Mouse (Mus musculus) brain, adult 2 months (tissue): ENCODE results near the gene 5830411N06Rik.

Experiments used
- DNase-seq: peaks from one replicate; pipeline ENCODE4 v3.0.0; 2011; ENCODE audit warnings: low read depth, low spot score

Gene 5830411N06Rik

DNA sequence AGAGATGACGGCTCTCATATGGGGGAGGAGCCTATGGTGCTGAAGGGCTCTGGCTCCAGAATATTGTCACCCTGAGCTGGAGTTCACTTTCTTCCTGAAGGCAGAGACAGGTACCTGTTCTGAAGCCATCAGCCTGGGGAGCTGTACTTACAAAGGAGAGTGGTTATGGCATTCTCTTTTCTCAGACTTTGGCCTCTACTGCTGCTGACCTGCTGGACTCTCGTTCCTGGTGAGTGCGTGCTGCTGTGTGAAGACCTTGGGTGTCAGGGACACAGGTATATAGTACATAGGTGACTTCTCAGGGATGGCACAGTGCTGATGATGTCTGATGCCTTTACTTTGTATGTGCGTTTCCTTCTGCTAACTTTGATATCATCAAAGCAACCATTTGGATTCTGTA lies at the start of gene 5830411N06Rik:
Gene 5830411N06Rik (plus strand): TSS at position 69 of the 400 bp plus-strand sequence.
- no peak for DNase-seq

DNA sequence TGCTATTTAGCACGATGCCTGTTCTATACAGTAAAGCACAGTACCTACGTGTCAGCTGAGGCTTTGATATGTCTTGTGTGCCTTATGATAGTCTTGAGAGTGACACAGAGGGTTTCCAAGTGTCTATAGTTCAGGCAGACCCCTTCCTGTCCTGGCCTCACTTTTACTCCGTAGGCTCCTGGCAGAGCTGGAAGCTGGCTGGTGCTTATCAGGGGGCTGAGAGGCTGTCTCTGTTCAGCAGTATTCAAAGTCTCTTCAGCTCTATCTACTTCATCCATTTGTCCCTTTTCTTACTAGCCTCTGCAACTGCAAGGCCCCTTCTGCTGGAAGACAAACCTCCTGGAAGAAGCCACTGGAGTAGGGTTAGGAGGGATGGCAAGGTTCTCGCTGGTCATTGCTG lies 46.0 kb upstream of the 5830411N06Rik start:
- no peak for DNase-seq

DNA sequence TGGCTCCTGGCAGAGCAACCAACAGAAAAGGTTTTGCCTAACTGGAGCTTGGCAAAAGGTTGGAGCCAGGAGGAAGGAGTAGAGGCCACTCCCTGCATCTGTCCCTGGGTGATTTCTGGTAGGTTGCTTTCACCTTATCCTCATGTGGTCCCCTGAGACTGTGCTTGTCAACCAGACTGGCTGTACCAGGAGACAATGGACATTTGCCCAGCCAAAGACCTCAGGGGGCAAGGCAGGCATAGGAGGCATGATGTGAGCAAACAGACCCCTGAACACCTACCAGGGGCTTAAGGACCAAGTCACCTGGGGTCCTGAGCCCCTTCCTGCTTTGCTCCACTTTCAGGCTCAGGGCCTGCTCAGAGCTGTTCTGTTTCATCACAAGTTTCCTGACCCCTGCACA lies 41.2 kb upstream of the 5830411N06Rik start, which contains the start of gene Olfr524:
Gene Olfr524 (minus strand): TSS at position 101 of the 400 bp plus-strand sequence.
- DNase-seq, result no peak

DNA sequence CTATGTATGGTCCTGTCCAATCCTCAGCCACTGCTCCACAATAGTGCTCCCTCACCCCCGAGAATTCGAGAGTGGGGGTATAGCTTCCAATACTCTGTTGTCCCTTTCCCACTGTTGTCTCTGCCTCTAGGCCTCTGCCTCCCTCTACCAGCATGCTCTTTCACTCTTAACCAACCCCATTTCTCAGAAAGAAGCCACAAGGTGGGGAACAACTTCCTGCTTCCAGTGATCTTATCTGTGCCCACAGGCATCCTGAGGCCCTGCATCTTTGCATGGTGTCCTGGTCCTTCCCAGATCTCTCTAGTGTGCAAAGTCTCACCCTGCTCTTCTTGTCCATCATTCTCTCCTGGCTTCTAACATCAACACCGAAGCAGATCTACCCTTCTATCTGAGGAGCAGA lies 40.2 kb upstream of the 5830411N06Rik start:
- DNase-seq, result no peak

GRCm38 (mm10) chr7:140208153-140208552 lies 38.9 kb upstream of the 5830411N06Rik start:
- no peak for DNase-seq

- DNase-seq, result no peak
These were observed 38.4 kb upstream of the 5830411N06Rik start for GRCm38 (mm10) chr7:140208677-140209076.

DNA sequence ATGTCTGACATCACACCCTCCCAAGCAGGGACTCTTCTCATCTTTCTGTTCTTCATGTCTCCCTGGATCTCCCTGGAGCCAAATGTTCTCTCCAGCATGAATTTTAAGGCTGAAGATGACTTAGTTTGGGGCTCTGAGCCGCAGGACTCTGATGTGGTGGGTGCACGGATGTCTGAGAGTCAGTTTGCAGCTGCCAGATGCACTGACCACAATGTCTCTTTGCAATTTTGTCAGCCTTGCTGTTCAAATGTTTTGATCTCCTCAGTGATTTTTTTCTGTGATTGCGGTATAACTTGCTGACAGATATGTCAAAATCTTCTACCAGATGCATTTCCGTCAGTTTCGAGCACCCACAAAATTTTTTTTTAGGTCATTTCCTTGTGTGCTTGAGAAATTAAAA lies 33.2 kb upstream of the 5830411N06Rik start:
- no peak for DNase-seq

DNA sequence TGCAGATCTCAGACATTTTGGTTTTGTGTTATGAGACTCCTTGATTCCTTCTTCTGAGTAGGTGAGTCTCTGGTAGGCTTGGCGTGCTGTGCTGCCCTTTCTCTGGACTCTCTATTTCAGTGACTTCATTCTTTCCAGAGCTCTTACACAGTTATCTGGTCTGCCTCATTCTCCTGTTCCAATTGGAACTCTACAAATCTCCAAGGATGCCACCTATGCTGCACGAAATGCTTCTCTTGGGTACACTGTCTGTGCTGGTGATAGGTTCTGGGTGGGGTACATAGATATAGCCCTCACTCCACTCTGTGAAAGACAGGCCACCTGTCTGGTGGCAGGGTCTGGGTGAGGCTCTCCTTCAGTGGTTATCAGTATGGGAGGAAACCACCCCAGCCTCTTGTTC lies 29.1 kb upstream of the 5830411N06Rik start, which contains the start of gene Cd163l1:
Gene Cd163l1 (plus strand): TSS at position 301 of the 400 bp plus-strand sequence.
- no peak for DNase-seq

DNA sequence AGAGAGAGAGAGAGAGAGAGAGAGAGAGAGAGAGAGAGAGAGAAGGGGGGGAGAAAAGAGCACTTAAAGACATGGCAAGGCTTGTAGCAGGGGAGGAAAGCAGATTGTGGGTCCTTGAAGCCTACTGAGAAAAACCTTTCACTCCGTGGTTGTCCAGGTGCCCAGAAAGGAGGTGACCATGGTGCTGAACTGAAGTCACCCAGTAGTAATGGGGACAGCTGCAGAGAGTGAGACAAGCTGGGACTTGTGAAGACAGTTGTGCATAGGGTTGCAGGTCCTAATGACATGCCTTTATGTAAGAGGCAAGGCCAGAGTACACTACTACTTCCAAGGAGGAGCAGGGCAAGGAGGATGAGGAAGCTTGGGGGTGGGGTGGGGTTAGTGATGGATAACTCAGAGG lies 27.8 kb upstream of the 5830411N06Rik start:
- DNase-seq, result no peak

- DNase-seq, result no peak
These were observed 26.7 kb upstream of the 5830411N06Rik start for GRCm38 (mm10) chr7:140220375-140220774.

GRCm38 (mm10) chr7:140224209-140224608 lies 22.9 kb upstream of the 5830411N06Rik start:
- DNase-seq, result no peak

- DNase-seq, result no peak
These were observed 18.6 kb upstream of the 5830411N06Rik start for GRCm38 (mm10) chr7:140228476-140228875.

DNA sequence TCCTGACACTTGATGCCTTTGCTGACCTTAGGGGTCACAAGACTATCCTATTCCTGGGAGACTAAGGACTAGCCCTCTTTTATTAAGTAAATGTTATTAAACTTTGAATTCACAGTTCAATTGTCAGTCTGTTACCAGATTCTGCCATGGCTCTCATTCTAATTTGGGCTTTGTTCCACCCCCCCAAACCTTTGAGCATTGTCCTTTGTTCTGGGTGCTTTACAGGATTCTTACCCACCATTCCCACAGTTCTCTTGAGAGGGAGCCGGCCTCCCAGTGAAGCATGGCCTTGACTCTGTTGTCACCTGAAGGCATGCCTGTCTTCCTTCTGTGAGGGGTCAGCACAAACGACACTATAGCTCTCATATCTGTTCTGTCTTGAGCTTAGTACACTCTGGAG lies 16.1 kb upstream of the 5830411N06Rik start:
- DNase-seq, result no peak

DNA sequence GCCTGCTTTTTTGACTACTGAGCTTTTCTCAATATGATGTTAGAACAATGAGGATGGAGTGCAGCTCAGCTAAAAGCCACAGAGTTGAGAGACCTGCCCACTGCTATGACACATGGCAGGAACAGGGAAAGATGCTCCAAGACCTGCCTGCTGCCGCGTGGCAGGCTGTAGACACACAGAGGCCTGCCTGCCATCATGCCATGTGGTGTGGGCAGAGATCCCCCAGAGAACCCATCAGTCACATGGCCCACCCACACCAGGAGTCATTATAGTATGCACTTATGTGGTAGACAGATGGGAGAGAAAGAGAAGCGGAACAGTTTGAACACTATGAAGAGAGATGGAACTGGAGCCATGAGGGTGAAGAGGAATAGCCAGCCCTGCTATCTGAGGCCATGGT lies 13.4 kb upstream of the 5830411N06Rik start:
- DNase-seq, result peak; percentile 51

- no peak for DNase-seq
These were observed 6.8 kb downstream of the 5830411N06Rik start for GRCm38 (mm10) chr7:140253780-140254299.

DNA sequence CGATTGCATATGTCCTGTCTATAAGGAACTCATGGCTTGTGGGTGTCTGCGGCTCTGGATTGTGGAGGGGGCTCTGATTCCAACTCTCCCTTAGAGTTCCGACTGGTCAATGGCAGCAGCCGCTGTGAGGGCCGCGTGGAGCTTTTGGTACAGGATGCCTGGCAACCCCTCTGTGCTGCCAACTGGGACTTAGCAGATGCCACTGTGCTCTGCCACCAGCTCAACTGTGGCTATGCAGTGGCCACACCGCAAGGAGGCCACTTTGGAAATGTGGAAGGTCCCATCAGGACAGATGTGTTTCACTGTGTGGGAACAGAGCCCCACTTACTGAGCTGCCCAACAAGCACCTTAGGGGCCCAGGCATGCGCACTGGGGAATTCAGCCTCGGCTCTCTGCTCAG lies 48.7 kb downstream of the 5830411N06Rik start:
- DNase-seq, result no peak

DNA sequence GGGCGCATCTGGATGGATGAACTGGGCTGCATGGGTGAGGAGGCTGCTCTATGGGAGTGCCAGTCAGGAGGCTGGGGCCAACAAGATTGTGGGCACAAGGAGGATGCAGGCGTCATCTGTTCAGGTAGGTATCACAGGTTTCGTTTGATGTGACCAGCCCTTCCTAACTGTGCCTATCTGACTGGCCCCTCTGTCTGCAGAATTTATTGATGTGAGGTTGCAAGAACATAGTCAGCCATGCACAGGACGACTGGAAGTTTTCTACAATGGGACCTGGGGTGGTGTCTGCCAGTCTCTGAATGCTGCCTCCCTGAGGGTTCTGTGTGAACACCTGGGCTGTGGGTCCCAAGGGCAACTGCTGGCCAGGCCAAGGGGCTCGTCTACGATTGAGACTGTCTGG lies 49.8 kb downstream of the 5830411N06Rik start:
- DNase-seq, result no peak

GRCm38 (mm10) chr7:140299416-140299815 lies 52.3 kb downstream of the 5830411N06Rik start:
- DNase-seq, result no peak

- no peak for DNase-seq
These were observed 72.8 kb downstream of the 5830411N06Rik start for GRCm38 (mm10) chr7:140319861-140320385.

DNA sequence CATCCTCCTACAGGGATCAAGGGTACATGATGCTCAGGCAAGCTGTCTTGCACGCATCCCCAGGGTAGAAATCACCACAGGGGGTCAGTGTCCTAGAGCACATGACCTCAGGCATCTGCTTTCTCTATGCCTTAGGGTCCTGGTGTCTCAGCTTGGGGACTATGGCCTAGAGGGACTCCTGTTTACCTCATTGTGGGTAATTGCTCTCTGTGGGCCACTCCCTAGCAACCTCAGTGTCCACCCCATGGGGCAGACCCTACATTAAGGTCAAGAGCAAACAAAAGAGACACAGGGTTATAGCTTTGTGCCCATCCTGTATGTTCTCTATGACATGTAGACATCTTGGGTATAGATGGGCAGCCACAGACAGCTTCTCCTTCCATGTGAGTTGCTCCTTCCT lies 73.5 kb downstream of the 5830411N06Rik start, which contains the start of gene Olfr525:
Gene Olfr525 (plus strand): TSS at position 301 of the 400 bp plus-strand sequence.
- no peak for DNase-seq

DNA sequence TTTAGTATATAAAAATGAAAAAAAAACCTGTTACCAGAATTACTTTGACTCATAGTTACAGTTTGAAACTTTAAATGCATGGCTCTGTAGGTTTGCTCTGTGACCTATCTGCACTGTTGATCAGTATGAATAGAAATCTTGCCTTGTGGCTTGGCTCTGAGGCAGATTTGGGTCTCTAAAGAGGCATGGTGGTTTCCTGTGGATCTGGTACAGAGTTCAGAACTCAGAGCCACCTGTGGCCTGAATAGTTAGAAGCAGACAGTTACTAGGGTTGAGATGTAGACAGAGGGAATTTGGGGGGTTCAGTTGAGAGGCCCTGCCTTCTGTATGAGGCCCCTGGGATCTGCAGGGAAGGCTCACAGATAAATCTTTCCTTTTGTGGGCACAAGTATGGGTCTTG lies 74.1 kb downstream of the 5830411N06Rik start:
- no peak for DNase-seq

DNA sequence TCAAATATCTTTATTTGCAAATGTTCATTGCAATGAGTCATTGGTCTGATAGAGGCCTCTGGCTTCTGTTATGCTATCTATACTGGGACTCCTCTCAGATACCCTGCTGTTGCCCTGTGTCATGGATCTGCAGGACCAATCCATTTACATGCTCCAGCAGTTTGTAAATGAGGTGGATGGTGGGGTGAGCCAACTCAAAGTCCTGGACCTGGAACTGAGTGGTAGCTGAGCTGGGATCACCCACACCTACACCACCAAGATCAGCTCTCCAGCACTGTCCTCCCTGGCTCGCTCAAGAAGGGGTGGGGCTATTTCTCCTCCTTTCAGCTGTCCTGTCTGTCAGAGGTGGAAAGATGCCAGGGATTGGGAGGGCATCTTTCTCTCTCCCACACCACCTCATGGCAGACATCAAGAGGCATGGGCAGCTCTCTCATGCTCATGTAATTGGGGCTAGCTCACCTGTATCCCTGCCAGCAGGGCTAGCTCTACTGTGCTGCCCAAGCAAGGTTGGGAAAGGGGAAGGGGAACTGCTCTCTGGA lies 82.8 kb downstream of the 5830411N06Rik start:
- DNase-seq, result no peak

- no peak for DNase-seq
These were observed 86.6 kb downstream of the 5830411N06Rik start, which contains the start of gene Olfr527 for GRCm38 (mm10) chr7:140333717-140334116. Olfr527 (plus strand) TSS chr7:140334017.
